Mouse (Mus musculus) kidney, embryonic 14.5 days (tissue): ENCODE measurements at regions not wholly inside any gene's neighbourhood (a gene's known extent, or its start where the extent isn't known, plus 50 kb on each side); places are given as distances from the start of the nearest gene placed in this dataset.

Experiments
- ATAC-seq: fragments of 200-750 bp; cut with Nextera tagmentation; 2 replicates; pipeline ENCODE4 v1.8.0; 2017; ENCODE audit warnings: moderate number of reproducible peaks, mild to moderate bottlenecking, moderate TSS enrichment, moderate library complexity; ENCODE audit not compliant: low FRiP score, low TSS enrichment
- H3K27ac ChIP-seq: fragments of 300-500 bp; sonication (generic); 2 replicates; pipeline ENCODE4 v1.5.1; 2014; ENCODE audit warnings: low read depth, mild to moderate bottlenecking, low read length, moderate library complexity, mixed read lengths
- H3K27me3 ChIP-seq: fragments of 300-500 bp; sonication (generic); 2 replicates; pipeline ENCODE4 v1.6.1; 2014; ENCODE audit warnings: mild to moderate bottlenecking, low read length; ENCODE audit not compliant: control insufficient read depth, insufficient read depth
- H3K36me3 ChIP-seq: fragments of 300-500 bp; sonication (generic); 2 replicates; pipeline ENCODE4 v1.6.1; 2014; ENCODE audit warnings: low read length, mixed read lengths; ENCODE audit not compliant: control insufficient read depth, insufficient read depth
- H3K4me1 ChIP-seq: fragments of 300-500 bp; sonication (generic); 2 replicates; pipeline ENCODE4 v1.6.1; 2014; ENCODE audit warnings: low read length, mixed read lengths; ENCODE audit not compliant: control insufficient read depth, insufficient read depth
- H3K4me2 ChIP-seq: fragments of 300-500 bp; sonication (generic); replicated peaks from 2 replicates; pipeline ENCODE4 v1.6.1; 2014; ENCODE audit warnings: low read depth, mild to moderate bottlenecking, low read length
- H3K4me3 ChIP-seq: fragments of 300-500 bp; sonication (generic); 2 replicates; pipeline ENCODE4 v1.5.1; 2014; ENCODE audit warnings: mild to moderate bottlenecking, low read length
- H3K9ac ChIP-seq: fragments of 300-500 bp; sonication (generic); 2 replicates; pipeline ENCODE4 v1.6.1; 2014; ENCODE audit warnings: low read depth, mild to moderate bottlenecking, low read length, moderate library complexity
- H3K9me3 ChIP-seq: fragments of 300-500 bp; sonication (generic); 2 replicates; pipeline ENCODE4 v1.6.1; 2016; ENCODE audit warnings: low read length; ENCODE audit not compliant: control insufficient read depth
- WGBS: fragments of 180-500 bp; shearing (Covaris S2); extraction: QIAGEN DNeasy Blood & Tissue Kit; methylation state at CpG from one replicate; pipeline ENCODE4 v1.1.7; 2014; 5-methylcytosine and 5-hydroxymethylcytosine counted together

DNA sequence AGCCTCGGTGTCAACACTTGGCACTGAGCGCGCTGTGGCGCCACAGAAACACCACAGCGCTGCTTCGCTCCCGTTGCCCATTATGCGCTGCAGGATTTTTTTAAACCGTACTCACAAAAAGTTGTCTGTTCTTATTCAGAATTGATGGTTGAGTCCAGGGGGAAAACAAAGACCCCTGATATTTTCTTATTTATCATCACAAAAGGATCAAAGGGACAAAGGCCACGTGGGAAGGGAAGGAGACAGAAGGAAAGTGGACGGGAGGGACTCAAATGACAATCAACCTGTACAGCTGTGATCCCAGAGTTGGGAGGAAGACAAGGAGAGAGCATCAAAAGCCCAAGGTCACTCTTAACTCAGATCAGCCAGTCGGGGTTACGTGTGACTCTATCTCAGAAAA lies 100.4 kb downstream of the Ddx11 start:
- ATAC-seq: no peak

DNA sequence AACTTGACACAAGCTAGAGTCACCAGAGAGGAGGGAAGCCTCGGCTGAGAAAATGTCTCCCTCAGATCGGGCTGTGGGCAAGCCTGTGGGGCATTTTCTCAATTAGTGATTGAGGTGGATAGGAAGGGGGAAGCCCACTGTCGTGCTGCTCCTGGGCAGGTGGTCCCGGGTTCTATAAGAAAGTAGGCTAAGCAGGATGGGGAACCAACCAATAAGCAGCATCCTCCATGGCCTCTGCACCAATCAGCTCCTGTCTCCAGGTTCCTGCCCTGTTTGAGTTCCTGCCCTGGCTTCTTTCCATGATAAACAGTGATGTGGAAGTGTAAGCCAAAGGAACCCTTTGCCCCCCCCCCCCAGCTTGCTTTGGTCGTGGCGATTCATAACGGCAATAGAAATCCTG lies 100.9 kb downstream of the Ddx11 start:
- 40% methylated on average over 7 of the region's 7 CpGs for WGBS
- ATAC-seq: no peak
- no peak overlapping the region for H3K4me3 ChIP-seq
- H3K27ac ChIP-seq: no peak overlapping the region
- peaks cover 3% of the 10 kb centered on the region; the same call in 1 of the 2 replicates for H3K4me1 ChIP-seq
- H3K27me3 ChIP-seq: 0 out of 2 replicates have a peak, but pooled peaks cover 3% of the 10 kb centered on the region
- no peaks in the 10 kb centered on the region for H3K9me3 ChIP-seq
- no peak overlapping the region for H3K9ac ChIP-seq
- no peak overlapping the region for H3K4me2 ChIP-seq
- H3K36me3 ChIP-seq: no peaks in the 10 kb centered on the region

More for the DNA sequence above, 100.4 kb downstream of the Ddx11 start:
- WGBS: 93% methylated on average over 13 of the region's 13 CpGs
- H3K4me2 ChIP-seq: no peak overlapping the region
- H3K27ac ChIP-seq: no peak overlapping the region
- no peak overlapping the region for H3K4me3 ChIP-seq
- H3K27me3 ChIP-seq: 0 out of 2 replicates have a peak, but pooled peaks cover 3% of the 10 kb centered on the region
- no peaks in the 10 kb centered on the region for H3K36me3 ChIP-seq
- no peak overlapping the region for H3K9ac ChIP-seq
- no peaks in the 10 kb centered on the region for H3K9me3 ChIP-seq
- peaks cover 3% of the 10 kb centered on the region; the same call in 1 of the 2 replicates for H3K4me1 ChIP-seq

DNA sequence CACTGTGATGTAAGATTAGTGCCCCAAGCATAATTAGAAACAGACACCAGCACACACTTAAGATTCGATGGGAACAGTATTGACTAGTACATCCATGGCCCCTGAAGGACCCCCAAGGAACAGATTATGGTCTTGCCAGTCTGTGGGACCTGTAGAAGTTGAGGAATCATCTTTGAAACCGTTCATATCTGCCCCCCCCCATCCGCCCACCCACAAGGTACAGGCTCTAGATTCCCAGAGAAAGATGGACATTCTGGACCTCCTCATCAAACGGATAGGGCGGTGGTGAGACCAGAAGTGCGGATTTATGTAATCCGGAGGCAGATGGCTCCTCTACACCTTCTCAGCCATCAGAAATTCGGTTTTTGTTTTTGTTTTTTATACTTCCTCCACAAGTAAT lies 109.1 kb downstream of the Ddx11 start:
- no peak overlapping the region for H3K4me2 ChIP-seq
- no peak overlapping the region for H3K27ac ChIP-seq
- H3K27me3 ChIP-seq: no peaks in the 10 kb centered on the region; the same call in 1 of the 2 replicates
- ATAC-seq: no peak
- H3K36me3 ChIP-seq: no peaks in the 10 kb centered on the region
- no peak overlapping the region for H3K4me3 ChIP-seq
- H3K4me1 ChIP-seq: no peaks in the 10 kb centered on the region
- H3K9ac ChIP-seq: no peak overlapping the region
- WGBS: 89% methylated on average over 8 of the region's 8 CpGs
- no peaks in the 10 kb centered on the region for H3K9me3 ChIP-seq

DNA sequence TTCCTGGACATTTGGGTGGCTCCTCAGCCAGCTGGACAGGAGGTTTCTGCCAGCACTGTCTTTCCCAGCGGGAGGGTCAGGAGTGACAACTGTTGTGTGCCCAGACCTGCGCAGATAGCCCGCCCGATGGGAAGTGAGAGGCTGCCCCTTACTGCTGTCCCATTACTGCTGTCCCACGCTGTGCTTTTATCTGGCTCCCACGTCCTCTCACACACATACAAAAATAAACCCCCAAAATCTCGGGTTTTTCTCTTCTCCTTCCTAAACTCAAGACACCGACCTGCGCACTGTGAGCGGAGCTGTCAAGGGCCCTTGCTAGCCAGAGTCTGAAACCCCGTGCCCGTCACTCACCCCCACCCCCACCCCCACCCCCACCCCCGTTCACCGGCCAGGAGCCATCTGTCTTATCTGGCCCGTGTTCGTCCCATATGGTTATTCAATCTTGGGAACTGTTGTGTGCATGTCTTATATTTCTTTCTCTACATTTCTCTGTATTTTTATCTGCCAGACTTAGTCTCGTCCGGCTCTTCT lies 109.6 kb downstream of the Ddx11 start:
- H3K4me2 ChIP-seq: no peak overlapping the region
- no peaks in the 10 kb centered on the region; the same call in 1 of the 2 replicates for H3K27me3 ChIP-seq
- H3K27ac ChIP-seq: no peak overlapping the region
- no peak overlapping the region for H3K9ac ChIP-seq
- 65% methylated on average over 18 of the region's 18 CpGs for WGBS
- no peaks in the 10 kb centered on the region for H3K4me1 ChIP-seq
- no peak for ATAC-seq
- no peak overlapping the region for H3K4me3 ChIP-seq
- H3K36me3 ChIP-seq: no peaks in the 10 kb centered on the region
- H3K9me3 ChIP-seq: no peaks in the 10 kb centered on the region

DNA sequence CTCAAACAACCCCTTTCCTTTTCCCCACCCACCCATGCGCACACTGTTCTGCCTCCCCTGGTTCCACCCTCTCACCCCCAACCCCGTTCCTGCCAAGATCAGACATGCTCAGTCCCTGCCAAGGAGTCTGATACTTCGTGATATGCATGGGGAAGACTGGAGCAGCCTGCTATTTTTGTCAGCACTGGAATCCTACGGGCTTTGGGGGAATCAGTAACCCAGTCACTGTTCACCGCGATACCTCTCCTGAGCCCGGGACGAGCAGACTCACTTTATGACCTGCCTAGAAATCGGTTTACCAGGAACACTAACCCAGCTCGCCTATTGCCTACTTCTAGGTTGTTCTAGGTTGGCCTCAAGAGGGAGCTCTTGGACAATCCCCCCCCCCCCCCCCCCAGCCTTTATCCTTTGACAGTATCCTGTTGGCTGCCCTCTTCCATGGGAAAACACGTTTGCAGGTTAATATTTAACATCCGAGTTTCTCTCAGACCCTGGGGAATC lies 110.2 kb downstream of the Ddx11 start:
- 37% methylated on average over 12 of the region's 12 CpGs for WGBS
- no peak overlapping the region for H3K4me2 ChIP-seq
- no peak overlapping the region for H3K4me3 ChIP-seq
- H3K27me3 ChIP-seq: no peaks in the 10 kb centered on the region; the same call in 1 of the 2 replicates
- 0 out of 2 replicates have a peak, but pooled peaks have one; percentile 25 for ATAC-seq
- no peaks in the 10 kb centered on the region for H3K36me3 ChIP-seq
- no peak overlapping the region for H3K27ac ChIP-seq
- H3K9me3 ChIP-seq: no peaks in the 10 kb centered on the region
- no peak overlapping the region for H3K9ac ChIP-seq
- no peaks in the 10 kb centered on the region for H3K4me1 ChIP-seq

DNA sequence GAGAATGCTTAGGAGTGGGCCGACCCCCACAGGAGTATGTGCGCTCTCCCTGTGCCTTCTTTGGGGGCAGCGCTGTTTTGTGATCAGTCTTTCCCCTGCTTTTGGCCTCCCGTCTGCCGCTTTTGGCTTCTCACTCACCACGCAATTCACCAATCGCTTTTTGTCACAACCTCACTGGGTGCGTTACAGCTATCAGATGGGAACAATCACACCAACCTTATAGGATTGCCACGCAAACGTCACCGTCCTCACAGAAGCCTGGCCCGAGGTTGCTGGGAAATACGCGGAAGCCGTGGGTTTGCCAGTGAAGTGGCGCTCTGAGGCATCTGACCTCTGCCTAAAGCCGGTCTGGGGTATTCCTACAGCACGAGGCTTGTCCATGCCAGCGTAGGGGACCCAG lies 111.1 kb downstream of the Ddx11 start:
- H3K4me1 ChIP-seq: no peaks in the 10 kb centered on the region
- WGBS: 80% methylated on average over 19 of the region's 19 CpGs
- no peak overlapping the region for H3K4me3 ChIP-seq
- H3K4me2 ChIP-seq: no peak overlapping the region
- no peak overlapping the region for H3K9ac ChIP-seq
- no peak overlapping the region for H3K27ac ChIP-seq
- H3K36me3 ChIP-seq: no peaks in the 10 kb centered on the region
- ATAC-seq: no peak
- H3K27me3 ChIP-seq: no peaks in the 10 kb centered on the region; the same call in 1 of the 2 replicates
- H3K9me3 ChIP-seq: no peaks in the 10 kb centered on the region

DNA sequence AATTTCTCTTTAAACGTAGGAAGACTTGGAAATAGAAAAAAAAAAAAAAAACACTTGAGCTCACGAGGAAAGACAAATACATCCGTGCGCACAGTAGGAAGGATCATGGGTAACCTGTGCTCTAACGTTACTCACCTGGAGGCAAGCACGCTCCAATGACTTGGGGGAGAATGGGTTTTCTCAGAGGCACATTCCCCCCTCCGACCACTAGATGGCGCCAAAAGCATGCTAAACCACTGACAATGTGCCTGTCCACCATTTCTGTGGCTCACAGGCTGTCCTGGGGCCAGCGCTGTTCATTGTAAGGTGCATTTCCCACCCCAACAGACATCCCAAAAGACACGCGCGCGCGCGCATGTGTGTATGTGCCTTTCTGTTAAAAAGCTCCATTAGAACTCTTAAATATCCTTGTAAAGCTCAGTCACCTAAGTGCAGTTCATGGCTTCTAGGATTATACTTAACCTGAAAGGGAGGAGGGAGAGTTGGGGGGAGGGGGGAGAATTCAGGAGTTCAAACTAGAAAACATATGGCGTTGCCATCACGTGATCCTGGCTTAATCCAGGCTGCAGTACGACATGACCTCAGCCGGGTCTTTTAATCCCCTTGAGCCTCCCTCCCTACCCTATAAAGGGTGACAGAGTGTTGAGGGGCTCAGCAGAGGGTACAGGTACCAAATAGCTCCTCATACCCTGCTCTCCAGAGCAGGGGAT lies 111.9 kb downstream of the Ddx11 start:
- Histone ChIP-seq H3K36me3 (no peaks in the 10 kb centered on the region), H3K4me1 (no peaks in the 10 kb centered on the region), H3K4me2 (peak overlapping the region; percentile 26; the same call in 1 of the 2 replicates), H3K9ac (no peak overlapping the region), H3K27me3 (no peaks in the 10 kb centered on the region; the same call in 1 of the 2 replicates), H3K4me3 (no peak overlapping the region), H3K9me3 (no peaks in the 10 kb centered on the region), H3K27ac (no peak overlapping the region)
- WGBS: 6% methylated on average over 19 of the region's 19 CpGs
- ATAC-seq: peak; percentile 81

DNA sequence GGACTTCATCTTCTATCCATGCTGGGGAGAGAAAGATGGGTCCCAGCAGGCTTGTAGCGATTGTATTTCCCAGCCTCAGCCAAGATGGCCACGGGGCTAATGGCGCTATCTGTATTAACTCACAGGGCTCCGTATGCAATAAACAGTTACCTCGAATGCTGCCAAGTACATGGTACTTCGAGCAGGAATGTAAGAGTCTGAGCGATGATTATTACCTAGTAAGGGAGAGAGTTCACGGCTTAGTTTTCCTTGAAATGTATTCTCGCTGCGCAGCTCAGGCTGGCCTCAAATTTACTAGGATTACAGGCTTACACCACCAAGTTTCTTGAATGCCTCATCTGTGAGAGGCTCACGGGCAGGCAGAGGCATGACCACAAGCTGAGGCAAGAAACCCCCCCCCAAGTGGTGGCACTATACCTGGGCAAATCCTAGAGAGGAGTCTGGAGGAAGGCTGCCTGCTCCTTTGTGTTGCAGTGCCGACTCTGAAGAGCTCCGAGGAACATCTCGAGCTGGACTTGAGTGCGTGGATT lies 112.6 kb downstream of the Ddx11 start:
- H3K4me2 ChIP-seq: no peak overlapping the region
- H3K4me1 ChIP-seq: no peaks in the 10 kb centered on the region
- H3K4me3 ChIP-seq: no peak overlapping the region
- H3K36me3 ChIP-seq: no peaks in the 10 kb centered on the region
- H3K9me3 ChIP-seq: no peaks in the 10 kb centered on the region
- H3K27me3 ChIP-seq: no peaks in the 10 kb centered on the region; the same call in 1 of the 2 replicates
- no peak for ATAC-seq
- no peak overlapping the region for H3K27ac ChIP-seq
- no peak overlapping the region for H3K9ac ChIP-seq
- 89% methylated on average over 15 of the region's 15 CpGs for WGBS
